Mouse (Mus musculus): ENCODE measurements at regions not wholly inside any gene's neighbourhood (a gene's known extent, or its start where the extent isn't known, plus 50 kb on each side); places are given as distances from the start of the nearest gene placed in this dataset.

DNA sequence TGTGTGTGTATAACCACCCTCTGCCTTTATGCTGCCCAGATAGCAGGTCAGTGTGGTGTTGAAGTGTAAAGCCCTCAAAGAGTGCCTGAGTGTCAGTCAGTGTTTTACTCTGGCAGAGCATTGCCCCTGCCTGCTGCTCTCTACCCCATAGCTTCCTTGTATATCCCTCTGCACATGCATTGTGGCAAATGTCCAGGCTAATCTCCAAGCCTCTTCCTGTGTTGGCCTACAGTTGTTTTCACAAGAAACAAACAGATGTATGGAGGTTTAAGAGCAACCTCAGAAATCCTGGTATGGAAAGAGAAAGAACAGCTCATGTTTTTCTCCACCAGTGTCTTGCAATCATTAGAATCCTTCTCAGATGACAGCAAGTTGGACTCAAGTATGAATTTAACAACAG lies 201.0 kb upstream of the Id2 start:
- no peak for DNase-seq (ENCODE audit: low spot score)

DNA sequence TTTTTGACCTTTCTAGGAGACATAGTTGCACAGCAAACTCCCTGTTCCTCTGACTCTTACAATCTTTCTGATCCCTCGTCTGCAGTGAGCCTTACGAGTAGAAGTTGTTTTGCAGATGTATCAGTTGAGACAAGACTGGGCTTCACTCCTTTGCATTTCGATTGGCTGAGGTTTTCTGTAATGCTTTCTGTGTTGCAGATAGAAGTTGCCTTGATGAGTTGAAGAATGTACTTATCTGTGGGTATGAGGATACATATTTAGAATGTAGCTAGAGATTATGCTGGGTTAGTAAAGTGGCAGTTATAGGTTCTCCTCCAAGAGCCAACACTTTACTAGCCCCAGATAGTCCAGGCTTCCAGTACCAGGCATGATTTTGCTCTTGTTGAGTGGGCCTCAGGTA lies 199.7 kb upstream of the Id2 start:
- no peak for DNase-seq (ENCODE audit: low spot score)

DNA sequence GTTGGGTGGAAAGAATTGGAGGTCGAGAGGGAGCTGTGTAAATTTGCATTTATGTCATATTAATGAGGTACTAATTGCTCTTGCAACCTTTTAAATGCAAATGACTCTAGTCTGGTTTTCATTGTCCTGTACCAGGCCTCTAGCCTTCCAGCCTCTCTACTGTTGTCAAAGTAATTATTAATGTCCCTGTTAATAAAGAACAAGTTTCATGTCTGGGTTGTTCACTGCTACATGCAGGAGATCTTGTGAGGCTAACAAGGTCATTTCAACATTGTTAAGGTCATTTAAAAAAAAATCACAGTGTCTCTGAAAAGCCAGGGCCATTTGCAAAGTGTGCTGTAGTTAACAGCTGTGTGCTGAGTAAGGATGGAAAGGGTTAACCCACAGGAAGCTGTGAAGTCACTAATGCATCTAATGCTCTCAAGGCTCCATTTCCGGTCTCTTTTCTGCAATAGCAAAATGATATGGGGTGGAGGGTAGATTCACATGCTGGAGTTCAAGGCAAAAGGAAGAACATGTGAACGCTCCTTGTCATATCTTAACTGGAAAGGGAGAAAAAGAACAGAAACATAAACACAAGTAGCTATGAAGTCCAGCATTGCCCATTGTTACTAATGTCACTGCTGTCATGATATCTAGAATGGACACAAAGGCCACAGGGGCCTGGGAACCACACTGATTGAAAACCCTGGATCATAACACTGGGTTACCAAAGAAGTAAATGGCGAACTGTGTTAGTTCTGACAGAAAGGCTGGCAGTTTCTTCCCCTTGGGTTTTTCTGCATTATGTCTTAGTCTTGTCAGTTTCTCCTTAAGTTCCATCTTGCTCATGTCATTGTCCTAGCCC lies 197.5 kb upstream of the Id2 start:
- no peak for DNase-seq (ENCODE audit: low spot score)

DNA sequence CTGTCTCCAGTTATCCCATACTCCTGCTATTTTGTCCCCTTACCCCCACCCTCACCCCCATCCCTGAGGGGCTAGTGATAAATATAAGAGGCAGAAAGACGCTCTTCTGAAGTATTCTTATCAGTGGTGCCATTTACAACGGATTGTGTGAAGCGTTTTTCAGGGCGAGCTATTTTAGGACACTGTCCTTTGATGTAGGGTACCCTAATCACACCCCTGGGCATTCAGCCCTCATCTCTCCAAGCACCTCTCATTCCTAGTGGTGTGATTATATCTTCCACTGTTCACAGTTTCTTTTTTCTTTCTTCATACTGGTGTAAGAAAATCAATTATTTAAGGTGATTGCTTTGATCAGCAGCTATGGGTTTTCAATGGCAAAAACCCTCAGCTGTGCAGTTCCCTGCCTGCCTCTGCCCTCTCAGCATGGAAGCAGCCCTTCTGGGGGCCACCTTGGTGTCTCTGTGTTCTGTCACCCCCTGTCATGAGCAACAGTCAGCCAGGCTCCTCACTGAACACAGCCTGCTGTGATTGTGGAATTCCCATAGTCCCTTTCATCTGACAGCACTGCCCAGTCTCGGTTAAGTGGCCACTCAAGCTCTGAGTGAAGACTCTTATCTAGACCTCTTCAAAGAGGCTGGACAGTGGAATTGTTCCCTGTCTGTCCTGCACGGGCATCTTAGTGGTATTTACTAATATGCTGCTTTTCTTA lies 196.7 kb upstream of the Id2 start:
- DNase-seq (ENCODE audit: low spot score): no peak

DNA sequence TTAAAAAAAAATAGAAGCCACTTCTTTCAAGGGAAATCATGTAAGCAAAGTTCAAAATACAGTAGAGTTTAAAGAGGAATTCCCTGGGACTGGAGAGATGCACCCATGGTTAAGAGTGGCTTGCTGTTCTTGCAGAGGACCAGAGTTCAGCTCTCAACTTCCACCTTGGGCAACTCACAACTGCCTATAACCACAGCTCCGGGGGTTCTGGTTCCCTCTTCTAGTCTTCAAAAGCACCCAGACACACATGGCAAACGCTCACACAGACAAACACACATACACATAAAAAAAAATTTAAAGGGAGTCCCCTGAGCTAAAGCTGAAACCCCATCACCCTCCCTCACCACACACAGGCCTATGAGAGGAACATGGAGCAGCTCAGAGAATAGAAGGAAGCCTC lies 192.4 kb upstream of the Id2 start:
- no peak for DNase-seq (ENCODE audit: low spot score)

DNA sequence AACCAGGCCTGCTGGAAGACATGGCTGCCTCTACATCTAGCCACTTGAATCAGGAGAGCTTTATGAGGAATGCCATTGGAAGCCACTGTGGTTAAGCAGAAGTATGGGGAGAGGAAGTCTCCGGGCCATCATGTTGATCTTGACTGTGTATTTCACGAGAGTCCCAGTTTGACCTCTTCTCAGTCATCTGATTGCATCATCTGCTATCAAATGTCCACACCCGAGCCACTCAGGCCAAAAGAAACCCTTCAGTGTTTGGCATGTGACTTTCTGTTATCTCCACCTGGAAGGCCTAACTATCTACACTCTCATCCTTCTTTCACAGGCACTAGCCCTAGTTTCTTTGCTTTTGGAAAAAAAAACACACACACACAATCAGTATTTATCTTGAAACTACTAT lies 186.9 kb upstream of the Id2 start:
- no peak for DNase-seq (ENCODE audit: low spot score)

DNA sequence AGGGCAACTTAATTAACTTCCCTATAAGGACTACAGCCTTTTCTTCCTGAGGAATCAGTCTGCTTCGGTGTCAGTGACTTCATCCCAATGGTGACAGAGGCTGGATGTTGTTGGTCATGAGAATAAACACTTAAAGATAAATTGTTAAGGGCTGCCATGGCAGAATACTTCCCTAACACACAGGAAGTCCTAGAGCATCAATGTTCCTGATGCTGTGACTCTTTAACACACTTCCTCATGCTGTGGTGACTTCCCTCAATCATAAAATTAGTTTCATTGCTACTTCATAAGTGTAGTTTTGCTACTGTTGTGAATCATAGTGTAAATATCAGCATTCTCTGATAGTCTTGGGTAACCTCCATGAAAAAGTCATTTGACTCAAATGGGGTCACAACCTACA lies 184.5 kb upstream of the Id2 start:
- DNase-seq (ENCODE audit: low spot score): no peak

DNA sequence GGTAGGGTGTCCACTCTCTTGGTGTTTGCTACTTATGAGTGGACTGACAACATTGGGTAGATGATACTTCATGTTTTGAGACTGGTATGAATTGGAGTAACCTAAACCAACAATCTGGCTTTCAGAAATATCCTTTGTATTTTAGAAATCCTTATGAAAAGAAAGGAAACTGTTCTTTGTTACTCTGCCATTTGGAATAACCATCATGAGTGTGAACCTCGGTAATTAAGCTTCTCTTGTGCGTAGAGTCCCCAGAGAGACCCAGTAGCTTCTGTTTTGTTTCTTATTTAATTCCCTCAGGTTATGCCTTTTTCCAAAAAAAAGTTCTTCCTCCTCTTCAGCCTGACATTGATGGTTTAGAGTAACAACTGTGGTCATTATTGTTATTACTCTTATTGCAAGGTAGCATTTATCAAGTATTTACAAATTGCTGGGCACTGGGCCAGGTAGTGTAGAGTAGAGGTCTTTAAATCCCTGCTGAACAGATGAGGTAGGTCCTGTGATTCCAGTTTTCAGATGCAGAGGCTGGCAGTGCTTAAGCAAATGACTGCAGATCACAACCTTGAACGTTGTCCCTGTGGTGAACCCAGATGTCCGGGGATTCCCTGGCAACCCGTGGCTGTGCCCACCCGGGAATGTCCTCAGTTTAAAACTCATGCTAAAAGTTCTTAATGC lies 176.8 kb upstream of the Id2 start:
- DNase-seq (ENCODE audit: low spot score): no peak

DNA sequence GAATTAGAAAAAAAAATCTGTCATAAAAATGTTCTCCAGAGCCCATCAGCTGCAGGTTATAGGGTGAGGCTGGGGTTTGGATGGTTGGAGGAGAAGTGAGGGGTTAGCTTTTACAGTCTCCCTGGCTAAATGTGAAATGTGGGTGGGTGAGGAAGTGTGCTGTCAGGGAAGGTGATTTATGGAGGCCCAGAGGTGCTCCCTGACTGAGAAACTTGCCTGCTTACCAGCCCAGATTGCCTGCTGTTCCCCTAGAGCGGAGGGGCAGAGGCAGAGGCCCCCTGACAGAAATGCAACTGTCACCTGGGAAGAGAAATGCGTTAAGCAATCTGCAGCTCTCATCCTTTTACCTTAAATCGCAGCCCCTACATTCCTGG lies 175.8 kb upstream of the Id2 start:
- DNase-seq (ENCODE audit: low spot score): no peak

DNA sequence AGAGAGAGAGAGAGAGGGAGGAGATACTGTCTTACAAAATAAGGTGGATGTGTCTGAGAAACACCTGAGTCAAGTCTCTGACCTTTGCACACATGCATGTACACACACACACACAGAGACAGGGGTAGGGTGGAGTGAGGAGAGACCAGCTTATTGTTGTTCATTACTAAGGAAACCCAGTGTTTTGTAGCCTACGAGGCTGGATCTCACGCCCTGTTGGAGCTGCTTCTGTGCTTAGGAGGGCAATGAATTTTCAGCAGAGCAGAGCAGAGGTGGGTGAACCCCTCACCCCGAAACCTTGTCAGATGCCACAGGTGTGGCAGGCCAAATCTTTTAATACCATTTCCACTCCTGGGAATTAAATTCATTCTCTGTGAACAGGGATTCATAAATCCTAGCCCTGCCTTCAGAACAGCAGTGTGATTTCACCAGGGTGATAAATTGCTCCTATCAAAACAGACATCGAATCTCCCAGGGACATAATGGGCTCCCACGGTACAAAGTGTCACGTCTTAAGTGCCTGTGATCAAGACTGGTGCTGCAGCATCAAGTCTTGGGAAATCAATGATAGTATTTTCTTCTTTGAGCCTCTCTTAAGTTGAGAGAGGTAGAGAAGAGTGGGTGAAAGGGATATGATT lies 175.3 kb upstream of the Id2 start:
- no peak for DNase-seq (ENCODE audit: low spot score)

DNA sequence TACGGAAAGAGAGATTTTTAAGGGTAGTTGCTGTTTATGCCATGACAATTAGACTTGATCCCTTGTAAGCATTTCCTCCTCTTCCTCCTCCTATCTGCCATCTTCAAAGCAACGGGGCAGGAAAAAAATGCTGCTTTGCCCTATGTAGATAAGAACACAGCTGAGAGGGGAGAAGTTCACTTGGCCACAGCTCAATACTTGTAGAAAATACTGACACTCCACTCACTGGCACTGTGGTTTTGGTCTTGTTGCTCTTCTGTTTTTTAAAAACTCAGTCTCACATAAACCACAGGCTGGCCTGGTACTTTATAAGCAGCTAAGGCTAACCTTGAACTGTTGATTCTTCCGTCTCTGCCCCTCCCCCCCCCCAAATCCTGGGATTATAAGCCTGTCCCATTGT lies 172.9 kb upstream of the Id2 start:
- DNase-seq (ENCODE audit: low spot score): no peak

DNA sequence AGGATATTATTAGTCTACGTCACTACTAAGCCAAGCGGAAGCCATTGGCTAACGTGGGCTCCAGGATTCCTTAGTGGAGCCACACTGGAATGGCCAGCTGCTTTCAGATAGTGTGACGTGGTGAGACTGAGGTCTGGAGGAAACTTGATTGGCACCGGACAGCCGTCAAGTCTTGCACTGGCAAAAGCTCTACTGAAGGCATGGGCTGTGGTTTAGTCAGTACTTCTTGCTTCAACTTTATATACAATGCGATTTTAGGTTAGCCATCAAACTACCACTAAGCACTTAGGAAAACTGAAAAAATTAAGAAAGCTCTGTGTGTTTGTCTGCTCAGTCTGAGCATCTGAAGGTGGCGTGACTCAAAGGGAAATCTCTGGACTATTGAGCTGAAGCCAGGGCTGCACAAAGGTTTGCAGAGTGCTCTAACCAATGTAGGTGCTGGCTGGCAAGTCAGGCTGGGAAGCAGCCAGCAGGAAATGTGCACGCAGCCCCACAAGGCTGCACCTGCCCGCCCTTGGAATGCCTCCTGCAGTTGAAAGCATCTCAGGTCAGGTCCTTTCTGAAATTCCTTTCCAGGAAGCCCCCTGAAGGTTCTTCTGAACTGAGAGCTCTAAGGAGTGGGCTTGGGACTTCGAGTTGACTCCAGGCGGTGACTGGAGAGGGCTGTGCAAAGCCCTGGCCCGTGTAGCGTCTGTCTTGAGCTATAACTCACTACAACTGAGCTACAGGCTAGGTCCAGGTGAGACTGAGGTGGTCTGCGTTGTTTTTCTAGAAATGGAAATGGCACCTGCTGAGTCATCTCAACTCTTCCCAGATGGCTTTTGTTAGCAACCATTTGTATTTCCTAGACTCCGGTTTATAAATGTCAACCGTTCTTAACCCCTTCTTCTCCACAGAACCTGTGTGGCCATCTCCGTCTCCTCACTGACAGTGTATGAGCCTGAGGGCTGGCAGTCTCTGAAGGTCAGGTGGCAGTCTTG lies 172.2 kb upstream of the Id2 start:
- no peak for DNase-seq (ENCODE audit: low spot score)

DNA sequence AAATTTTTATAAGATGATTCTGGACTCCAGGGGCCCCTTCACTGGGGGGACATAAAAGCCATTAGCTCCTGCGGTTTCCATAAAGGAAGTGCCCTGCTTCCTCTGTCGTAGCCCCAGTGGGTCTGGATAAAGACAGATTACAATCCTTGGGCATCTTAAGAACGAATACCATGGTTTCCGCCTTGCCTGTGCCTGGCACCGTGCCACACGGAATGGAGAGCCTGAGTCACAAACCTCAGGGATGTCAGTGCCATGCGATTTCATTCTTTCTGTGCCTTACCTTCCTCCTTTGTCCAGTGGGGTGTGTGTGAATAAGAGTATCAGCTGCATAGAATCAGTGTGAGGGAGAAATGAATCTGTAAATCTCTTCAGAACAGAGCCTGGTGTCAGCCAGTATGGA lies 171.4 kb upstream of the Id2 start:
- no peak for DNase-seq (ENCODE audit: low spot score)

DNA sequence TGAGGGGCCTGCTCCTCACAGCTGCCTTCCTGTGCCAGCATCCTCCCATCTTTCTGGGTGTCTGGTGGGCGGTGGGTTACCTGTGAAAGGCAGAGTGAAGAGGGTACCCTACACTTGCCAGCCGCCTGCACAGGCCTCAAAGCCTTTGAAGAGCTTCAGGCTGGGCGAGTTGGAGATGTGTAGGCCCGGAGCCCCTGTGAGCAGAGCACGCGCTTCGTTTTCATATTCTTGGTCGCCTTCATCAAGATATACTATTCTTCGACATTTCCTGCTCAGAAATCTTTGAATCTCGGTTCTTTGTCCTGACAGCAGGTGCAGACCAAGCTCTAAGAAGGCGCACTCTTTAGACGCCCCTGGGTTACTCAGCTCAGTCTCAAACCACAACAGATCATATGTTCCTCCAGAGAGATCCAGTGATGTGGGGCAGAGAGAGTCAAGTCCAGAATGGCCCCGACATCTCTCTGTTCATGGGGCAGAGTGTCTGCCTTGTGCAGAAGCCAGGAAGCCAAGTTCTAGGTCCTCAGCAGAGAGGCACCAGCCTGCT lies 170.7 kb upstream of the Id2 start:
- DNase-seq (ENCODE audit: low spot score): no peak

DNA sequence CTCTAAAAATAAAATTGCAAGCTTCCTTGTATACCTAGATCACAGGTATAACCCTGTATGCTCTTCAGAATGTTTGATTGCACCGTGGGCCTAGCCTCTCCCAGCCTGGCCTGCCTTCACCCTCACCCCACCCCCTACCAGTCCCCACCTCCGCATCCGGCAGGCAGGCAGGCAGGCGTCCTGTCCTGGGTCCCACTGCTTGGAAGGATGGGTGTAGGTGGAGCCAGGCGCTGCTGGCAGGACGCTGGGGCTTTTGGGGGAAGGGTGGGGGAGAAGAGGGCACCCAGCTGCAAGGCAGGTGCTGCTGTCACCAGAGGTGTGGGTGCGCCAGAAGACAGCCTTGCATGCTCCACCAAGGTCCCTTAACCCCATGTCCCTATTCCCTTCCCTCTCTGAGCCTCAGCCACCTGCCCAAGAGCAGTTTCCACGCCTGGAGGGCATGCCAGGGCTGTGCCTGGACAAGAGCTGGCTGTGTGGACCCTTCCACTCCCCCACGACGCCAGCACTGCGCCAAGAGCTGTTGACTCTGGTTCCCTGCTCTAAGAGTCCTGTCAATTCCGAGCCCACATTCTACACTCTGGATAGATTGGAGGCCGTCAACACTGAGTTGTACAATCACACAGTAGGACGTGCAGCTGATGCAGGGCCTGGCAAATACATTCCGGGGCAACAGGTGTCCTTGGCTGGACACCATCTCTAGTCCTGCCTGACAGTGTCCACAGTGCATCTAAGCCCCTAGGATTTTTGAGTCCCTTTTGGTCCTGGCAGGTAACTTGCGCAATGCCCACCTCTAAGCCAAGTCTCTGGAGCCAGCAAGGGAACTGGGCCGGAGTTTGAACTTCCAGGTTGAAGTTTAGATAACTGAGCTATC lies 170.0 kb upstream of the Id2 start:
- no peak for DNase-seq (ENCODE audit: low spot score)

DNA sequence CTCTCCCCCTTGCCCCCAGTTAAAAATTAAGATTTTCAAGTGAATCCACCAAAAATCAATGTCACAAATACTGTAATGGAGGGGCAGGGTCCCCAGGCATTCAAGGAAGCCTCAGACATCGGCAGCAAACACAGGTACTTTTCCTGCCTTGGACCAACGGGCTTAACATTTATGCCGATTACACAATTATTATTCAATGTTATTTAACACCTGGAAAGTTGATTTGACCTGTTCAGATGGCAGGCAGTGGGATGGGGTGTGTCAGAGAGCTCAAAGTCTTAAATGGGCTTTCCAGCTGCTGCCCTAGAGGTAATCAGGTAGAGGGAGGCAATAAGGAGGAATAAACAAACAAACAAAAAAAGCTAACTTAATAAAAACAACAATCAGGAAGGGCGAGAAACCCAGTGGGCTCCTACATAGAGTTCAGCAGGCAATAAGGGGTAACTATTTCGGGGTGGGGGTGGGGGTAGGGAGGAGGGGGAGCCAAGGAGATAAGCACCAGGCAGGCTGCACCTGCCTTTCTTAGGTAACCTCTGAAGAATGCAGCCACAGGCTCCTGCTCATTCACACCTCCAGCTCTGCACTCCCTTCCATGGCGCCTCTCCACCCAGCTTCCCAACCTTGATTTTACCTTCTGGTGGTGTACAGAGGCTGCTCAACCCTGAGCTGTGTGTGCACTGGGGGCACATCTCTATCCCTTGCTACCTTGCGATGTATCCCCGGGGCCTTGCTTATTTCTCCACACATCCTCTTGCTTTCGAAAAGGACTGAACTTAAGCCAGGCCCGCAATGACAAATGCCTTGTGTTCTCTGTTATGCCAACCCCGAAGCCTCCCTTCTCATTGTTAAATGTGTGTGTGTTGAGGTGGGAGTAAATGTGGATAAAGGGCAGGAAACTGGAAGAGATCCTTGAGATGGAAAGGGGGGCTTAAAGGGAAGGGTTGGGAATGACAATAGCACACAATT lies 168.9 kb upstream of the Id2 start:
- DNase-seq (ENCODE audit: low spot score): no peak

DNA sequence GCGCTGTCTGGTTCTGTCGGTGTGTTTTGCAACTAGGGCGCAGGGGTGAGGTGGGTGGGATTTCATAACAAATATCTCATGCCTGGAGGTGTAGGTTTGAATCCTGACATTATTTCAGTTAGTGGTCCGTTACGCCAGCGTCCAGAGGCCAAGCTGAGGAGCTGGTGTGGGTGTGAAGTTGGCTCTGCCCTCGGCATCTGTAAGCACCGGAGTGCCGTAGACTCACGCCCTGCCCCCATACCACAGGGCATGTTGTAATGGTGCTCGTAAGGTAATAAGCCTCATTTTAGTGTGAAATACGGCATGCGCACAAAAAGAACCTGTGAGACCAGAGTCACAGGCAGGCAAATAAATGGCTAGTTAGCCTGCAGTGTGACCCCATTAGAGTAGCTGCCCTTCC lies 168.1 kb upstream of the Id2 start:
- DNase-seq (ENCODE audit: low spot score): no peak

DNA sequence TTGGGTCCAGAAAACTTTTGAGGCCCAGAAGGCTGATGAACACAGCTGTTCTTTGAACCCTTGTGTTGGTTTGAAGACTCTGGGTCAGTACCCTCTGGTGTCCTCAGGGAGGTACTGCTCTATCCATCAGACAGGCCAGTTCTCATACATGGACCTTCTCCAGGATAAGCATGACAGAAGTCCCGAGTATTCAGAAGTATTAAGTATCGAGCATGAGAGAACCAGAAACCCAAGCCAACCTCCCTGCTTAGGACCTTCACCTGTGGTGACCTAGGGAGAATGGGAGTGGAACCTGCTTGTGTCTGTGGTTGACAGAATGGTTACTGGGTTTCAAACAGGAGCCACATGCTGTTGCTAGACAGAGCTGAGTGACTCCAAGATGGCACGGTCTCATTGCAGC lies 167.5 kb upstream of the Id2 start:
- DNase-seq (ENCODE audit: low spot score): no peak

DNA sequence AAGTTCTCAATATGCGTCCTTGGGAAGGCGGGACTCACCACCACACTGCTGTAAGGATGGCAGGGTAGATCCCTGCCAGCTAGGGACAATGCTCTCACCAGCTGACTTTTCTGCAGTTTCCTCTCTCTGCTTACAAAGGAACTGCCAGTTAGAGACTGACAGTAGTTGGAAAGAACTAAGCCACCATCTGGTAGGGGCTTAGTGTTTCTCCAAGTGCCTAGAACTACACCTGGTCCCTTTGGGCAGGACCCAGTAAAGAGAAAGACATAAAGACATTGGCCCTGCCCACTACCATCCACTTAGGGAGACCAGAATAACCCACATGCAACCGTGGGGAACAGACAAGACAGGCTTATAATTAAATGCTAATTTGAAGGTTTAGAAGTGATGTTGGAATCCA lies 165.5 kb upstream of the Id2 start:
- DNase-seq (ENCODE audit: low spot score): no peak

Data from ovary, postnatal 36 days (tissue).